Mouse (Mus musculus): ENCODE results near the gene Rita1. TPM values are rescaled to one million over a fixed set of nuclear protein-coding genes. Genes with fewer than 3 reads are reported as not detected.

Rita1 gene
- polyA plus RNA-seq, 1 experiment from 2014 or later, result 12.8 TPM

DNA sequence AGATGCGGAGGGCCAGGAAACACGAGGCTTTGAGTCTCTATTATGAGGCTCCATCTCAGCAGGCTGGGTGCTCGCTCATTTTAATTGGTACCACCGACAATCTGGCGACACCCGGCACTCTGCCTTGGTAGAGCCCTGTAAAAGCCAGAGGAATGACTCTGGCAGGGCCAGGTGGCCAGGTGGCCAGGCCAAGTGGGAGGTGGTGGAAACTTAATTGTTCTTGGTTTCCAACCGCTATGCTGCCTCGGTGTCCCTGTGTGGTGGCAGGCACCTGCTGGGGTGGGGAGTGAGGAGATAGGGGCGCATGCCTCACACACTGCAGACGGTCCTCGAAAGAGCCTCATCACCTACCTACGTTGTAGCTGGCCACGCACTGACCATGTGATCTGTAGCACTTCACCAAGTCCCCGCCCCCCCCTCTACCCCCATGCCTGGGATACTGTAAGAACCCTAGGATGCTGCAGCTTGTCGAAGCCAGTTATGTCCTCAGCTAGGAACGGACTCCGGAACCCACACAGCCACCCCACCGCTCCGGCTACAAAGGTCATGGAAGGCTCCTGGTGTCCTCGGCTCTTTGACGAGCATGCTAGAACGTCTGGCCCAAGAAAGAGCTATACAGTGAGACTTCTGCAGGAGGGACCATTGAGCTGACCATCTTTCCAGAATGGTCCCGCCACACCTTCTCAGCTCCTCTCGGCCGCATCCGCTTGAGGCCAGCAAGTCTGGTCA, 32.3 kb downstream of the Rita1 start:
- peaks cover 36% of the 10 kb centered on the region for H3K4me1 ChIP-seq (ENCODE audit: control insufficient read depth, insufficient read depth, low read length)
- H3K4me2 ChIP-seq (ENCODE audit: low read depth, low read length), result peak overlapping the region; percentile 17; the same call in 1 of the 2 replicates
- peak overlapping the region; percentile 42; the same call in 1 of the 2 replicates for H3K9ac ChIP-seq (ENCODE audit: low read depth, low read length)
- WGBS, result 85% methylated on average over 26 of the region's 26 CpGs
- ATAC-seq, result no peak
- H3K36me3 ChIP-seq (ENCODE audit: control insufficient read depth, insufficient read depth, low read length), result peaks cover 3% of the 10 kb centered on the region; the same call in 1 of the 2 replicates
- no peaks in the 10 kb centered on the region for H3K9me3 ChIP-seq (ENCODE audit: control insufficient read depth, low read length)
- peak overlapping the region; percentile 51 for H3K27ac ChIP-seq (ENCODE audit: low read length)
- no peak overlapping the region for H3K4me3 ChIP-seq (ENCODE audit: low read length)
- H3K27me3 ChIP-seq (replicated peaks; ENCODE audit: control insufficient read depth, insufficient read depth, low read length), result no peaks in the 10 kb centered on the region

- 39% methylated on average over 26 of the region's 26 CpGs for WGBS
- Histone ChIP-seq H3K27me3 (replicated peaks; ENCODE audit: control insufficient read depth, insufficient read depth, low read length) (no peaks in the 10 kb centered on the region), H3K4me1 (ENCODE audit: control insufficient read depth, insufficient read depth, low read length) (peaks cover 36% of the 10 kb centered on the region), H3K36me3 (ENCODE audit: control insufficient read depth, insufficient read depth, low read length) (peaks cover 3% of the 10 kb centered on the region; the same call in 1 of the 2 replicates), H3K4me2 (ENCODE audit: low read depth, low read length) (peak overlapping the region; percentile 17; the same call in 1 of the 2 replicates), H3K27ac (ENCODE audit: low read length) (peak overlapping the region; percentile 51), H3K4me3 (ENCODE audit: low read length) (no peak overlapping the region), H3K9ac (ENCODE audit: low read depth, low read length) (peak overlapping the region; percentile 42; the same call in 1 of the 2 replicates), H3K9me3 (ENCODE audit: control insufficient read depth, low read length) (no peaks in the 10 kb centered on the region)
- ATAC-seq, result peak; percentile 41
Measured at GRCm38 (mm10) chr5:120579211-120579897, 33.0 kb downstream of the Rita1 start.

DNA sequence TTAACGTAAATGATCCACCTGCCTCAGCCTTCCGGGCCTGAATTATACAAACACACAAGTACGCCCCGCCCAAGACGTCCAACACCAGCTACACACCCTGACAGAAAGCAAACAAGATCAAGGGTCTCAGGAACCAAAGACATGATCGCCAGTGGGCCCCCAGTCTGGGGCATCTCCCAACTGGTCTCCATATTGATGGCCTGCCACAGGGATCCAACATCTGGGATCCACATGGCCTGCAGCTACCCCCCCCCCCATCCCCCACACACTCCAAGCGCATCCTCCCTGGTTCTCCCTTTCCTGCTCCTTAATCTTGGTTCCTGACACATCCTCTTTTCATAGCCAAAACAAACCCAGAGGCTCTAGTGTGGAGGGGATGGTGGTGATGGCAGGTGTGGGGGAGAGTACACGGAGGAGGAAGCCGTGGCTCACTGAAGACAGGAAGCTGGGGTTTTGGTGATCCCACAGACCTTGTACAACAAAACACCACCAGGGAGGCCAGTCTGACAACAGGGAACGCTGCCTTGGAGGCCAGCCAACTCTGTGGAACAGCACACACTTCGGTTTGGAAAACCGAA, 33.8 kb downstream of the Rita1 start:
- peak; percentile 47 for ATAC-seq
- H3K9ac ChIP-seq (ENCODE audit: low read depth, low read length), result peak overlapping the region; percentile 42; the same call in 1 of the 2 replicates
- WGBS, result 30% methylated on average over 12 of the region's 12 CpGs
- peak overlapping the region; percentile 51 for H3K27ac ChIP-seq (ENCODE audit: low read length)
- no peaks in the 10 kb centered on the region for H3K27me3 ChIP-seq (replicated peaks; ENCODE audit: control insufficient read depth, insufficient read depth, low read length)
- H3K4me1 ChIP-seq (ENCODE audit: control insufficient read depth, insufficient read depth, low read length), result peaks cover 36% of the 10 kb centered on the region
- H3K4me2 ChIP-seq (ENCODE audit: low read depth, low read length), result no peak overlapping the region
- H3K4me3 ChIP-seq (ENCODE audit: low read length), result no peak overlapping the region
- H3K9me3 ChIP-seq (ENCODE audit: control insufficient read depth, low read length), result no peaks in the 10 kb centered on the region
- peaks cover 3% of the 10 kb centered on the region; the same call in 1 of the 2 replicates for H3K36me3 ChIP-seq (ENCODE audit: control insufficient read depth, insufficient read depth, low read length)

GRCm38 (mm10) chr5:120577935-120578441, 34.4 kb downstream of the Rita1 start:
- WGBS, result 50% methylated on average over 10 of the region's 10 CpGs
- Histone ChIP-seq H3K9ac (ENCODE audit: low read depth, low read length) (peak overlapping the region; percentile 29; the same call in 1 of the 2 replicates), H3K4me2 (ENCODE audit: low read depth, low read length) (no peak overlapping the region), H3K27me3 (replicated peaks; ENCODE audit: control insufficient read depth, insufficient read depth, low read length) (no peaks in the 10 kb centered on the region), H3K36me3 (ENCODE audit: control insufficient read depth, insufficient read depth, low read length) (peaks cover 1% of the 10 kb centered on the region; the same call in 1 of the 2 replicates), H3K27ac (ENCODE audit: low read length) (peak overlapping the region; percentile 51), H3K4me1 (ENCODE audit: control insufficient read depth, insufficient read depth, low read length) (peaks cover 36% of the 10 kb centered on the region), H3K9me3 (ENCODE audit: control insufficient read depth, low read length) (no peaks in the 10 kb centered on the region), H3K4me3 (ENCODE audit: low read length) (no peak overlapping the region)
- no peak for ATAC-seq

- H3K4me3 ChIP-seq (ENCODE audit: low read length), result no peak overlapping the region
- no peaks in the 10 kb centered on the region for H3K9me3 ChIP-seq (ENCODE audit: control insufficient read depth, low read length)
- no peak overlapping the region for H3K9ac ChIP-seq (ENCODE audit: low read depth, low read length)
- no peak overlapping the region for H3K27ac ChIP-seq (ENCODE audit: low read length)
- 0 out of 2 replicates have a peak, but pooled peaks have one; percentile 29 for ATAC-seq
- no peaks in the 10 kb centered on the region for H3K36me3 ChIP-seq (ENCODE audit: control insufficient read depth, insufficient read depth, low read length)
- WGBS, result 70% methylated on average over 11 of the region's 11 CpGs
- no peaks in the 10 kb centered on the region for H3K27me3 ChIP-seq (replicated peaks; ENCODE audit: control insufficient read depth, insufficient read depth, low read length)
- peaks cover 36% of the 10 kb centered on the region for H3K4me1 ChIP-seq (ENCODE audit: control insufficient read depth, insufficient read depth, low read length)
- H3K4me2 ChIP-seq (ENCODE audit: low read depth, low read length), result no peak overlapping the region
Measured at GRCm38 (mm10) chr5:120576781-120577301, 35.5 kb downstream of the Rita1 start.

DNA sequence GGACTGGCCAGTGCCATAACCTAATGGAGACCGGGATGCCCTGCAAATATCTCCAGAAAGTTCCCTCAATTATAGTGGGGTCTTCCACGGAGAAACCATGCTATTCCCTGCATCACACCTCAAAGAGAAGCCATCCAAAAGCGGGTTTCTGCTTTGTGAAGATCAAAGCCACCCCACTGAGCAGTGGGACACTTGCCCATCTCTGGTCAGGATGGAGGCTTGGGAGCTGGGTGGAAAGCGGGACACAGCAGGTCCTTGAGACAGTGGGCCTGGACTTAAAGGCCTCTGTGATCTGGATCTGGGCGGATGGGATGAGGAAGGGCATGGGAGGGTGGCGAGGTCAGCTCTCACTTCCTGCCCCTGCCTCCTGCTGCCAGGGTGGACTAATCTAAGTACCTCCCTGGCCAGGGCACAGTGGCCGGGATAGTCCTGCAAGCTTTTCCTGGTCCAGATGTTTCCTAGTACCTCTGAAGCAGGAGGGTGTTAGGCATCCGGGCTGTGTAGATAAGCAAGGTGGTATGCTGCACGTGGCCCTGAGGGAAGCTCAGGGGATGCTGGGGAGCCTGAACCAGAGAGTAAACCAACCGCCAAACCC, 37.8 kb downstream of the Rita1 start:
- ATAC-seq, result no peak
- H3K36me3 ChIP-seq (ENCODE audit: control insufficient read depth, insufficient read depth, low read length), result no peaks in the 10 kb centered on the region
- H3K9me3 ChIP-seq (ENCODE audit: control insufficient read depth, low read length), result no peaks in the 10 kb centered on the region
- no peak overlapping the region for H3K9ac ChIP-seq (ENCODE audit: low read depth, low read length)
- H3K4me1 ChIP-seq (ENCODE audit: control insufficient read depth, insufficient read depth, low read length), result peaks cover 43% of the 10 kb centered on the region
- no peaks in the 10 kb centered on the region for H3K27me3 ChIP-seq (replicated peaks; ENCODE audit: control insufficient read depth, insufficient read depth, low read length)
- no peak overlapping the region for H3K4me2 ChIP-seq (ENCODE audit: low read depth, low read length)
- H3K4me3 ChIP-seq (ENCODE audit: low read length), result no peak overlapping the region
- no peak overlapping the region for H3K27ac ChIP-seq (ENCODE audit: low read length)
- WGBS, result 74% methylated on average over 10 of the region's 10 CpGs

DNA sequence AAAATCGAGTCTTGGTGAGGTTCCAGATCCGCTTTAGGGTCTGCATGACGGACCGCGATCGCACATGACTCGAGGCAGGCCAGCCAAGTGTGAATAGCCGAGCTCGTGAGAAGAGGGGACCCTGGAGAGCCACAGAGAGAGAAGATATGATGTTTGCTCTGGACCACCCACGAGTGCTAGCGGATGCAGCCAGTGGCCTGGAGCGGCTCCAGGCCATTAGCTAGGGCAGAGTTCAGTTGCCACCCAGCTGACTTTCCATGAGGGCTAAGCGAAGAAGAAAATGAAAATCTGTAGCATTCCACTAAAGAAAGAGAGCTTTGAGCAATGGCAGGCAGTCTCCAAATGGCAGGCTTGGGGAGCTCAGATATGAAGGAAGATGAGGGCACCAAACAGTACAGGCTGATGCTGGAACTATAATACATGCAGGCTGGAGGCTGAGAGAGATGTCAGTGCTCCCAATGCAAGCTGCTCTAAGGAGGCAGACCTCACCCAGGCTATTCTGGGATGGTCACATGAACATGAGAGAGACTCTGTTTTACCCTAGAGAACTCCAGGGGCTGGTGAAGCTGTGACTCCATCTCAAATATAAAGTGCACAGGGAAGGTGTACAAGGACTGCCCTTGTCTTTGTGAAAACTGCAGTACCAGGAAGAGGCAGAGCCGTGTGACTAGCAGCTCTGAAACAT, 41.2 kb downstream of the Rita1 start:
- H3K4me1 ChIP-seq (ENCODE audit: control insufficient read depth, insufficient read depth, low read length), result peaks cover 50% of the 10 kb centered on the region
- no peak overlapping the region for H3K4me2 ChIP-seq (ENCODE audit: low read depth, low read length)
- WGBS, result 51% methylated on average over 14 of the region's 14 CpGs
- H3K27ac ChIP-seq (ENCODE audit: low read length), result peak overlapping the region; percentile 64; the same call in 1 of the 2 replicates
- 0 out of 2 replicates have a peak, but pooled peaks have one; percentile 35 for ATAC-seq
- no peaks in the 10 kb centered on the region for H3K27me3 ChIP-seq (replicated peaks; ENCODE audit: control insufficient read depth, insufficient read depth, low read length)
- H3K4me3 ChIP-seq (ENCODE audit: low read length), result no peak overlapping the region
- H3K9ac ChIP-seq (ENCODE audit: low read depth, low read length), result peak overlapping the region; percentile 7; the same call in 1 of the 2 replicates
- no peaks in the 10 kb centered on the region for H3K36me3 ChIP-seq (ENCODE audit: control insufficient read depth, insufficient read depth, low read length)
- no peaks in the 10 kb centered on the region for H3K9me3 ChIP-seq (ENCODE audit: control insufficient read depth, low read length)

DNA sequence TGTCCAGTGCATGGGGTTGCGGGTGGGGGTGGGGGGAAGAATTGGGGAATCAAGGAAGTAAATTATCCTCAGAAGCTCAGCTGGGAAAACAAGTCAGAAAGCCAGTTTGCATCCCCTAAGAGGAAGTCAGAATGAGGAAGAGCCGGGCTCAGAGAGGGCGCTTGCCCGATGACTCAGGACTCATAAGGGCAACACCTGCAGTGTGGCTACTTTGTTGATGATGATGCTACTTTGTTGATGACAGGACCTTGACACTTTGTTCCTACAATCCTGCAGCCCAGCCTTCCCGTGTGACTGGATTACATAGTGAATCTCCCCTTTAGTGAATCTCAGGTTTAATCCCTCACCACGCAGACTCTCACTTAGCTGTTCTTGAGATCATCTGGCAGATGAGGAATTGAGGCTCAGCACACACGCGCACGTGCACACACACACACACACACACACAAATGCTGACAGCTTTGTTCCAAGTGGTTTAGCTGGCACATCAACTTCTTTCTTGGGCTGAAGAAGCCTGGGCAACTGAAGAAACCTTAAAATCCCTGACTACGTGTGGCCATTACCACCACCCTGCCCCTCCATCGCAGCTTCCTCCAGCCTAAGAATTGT, 42.0 kb downstream of the Rita1 start:
- H3K9ac ChIP-seq (ENCODE audit: low read depth, low read length), result no peak overlapping the region; the same call in 1 of the 2 replicates
- H3K4me2 ChIP-seq (ENCODE audit: low read depth, low read length), result no peak overlapping the region
- WGBS, result 74% methylated on average over 11 of the region's 11 CpGs
- no peak overlapping the region for H3K4me3 ChIP-seq (ENCODE audit: low read length)
- peaks cover 58% of the 10 kb centered on the region for H3K4me1 ChIP-seq (ENCODE audit: control insufficient read depth, insufficient read depth, low read length)
- no peaks in the 10 kb centered on the region for H3K27me3 ChIP-seq (replicated peaks; ENCODE audit: control insufficient read depth, insufficient read depth, low read length)
- no peak for ATAC-seq
- peak overlapping the region; percentile 64 for H3K27ac ChIP-seq (ENCODE audit: low read length)
- H3K36me3 ChIP-seq (ENCODE audit: control insufficient read depth, insufficient read depth, low read length), result no peaks in the 10 kb centered on the region
- no peaks in the 10 kb centered on the region for H3K9me3 ChIP-seq (ENCODE audit: control insufficient read depth, low read length)

All from intestine, embryonic 16.5 days (tissue).